Mouse (Mus musculus): ENCODE data around the gene Top2a.

Gene Top2a

GRCm38 (mm10) chr11:98956340-98956739 lies 67.6 kb downstream of the Top2a start:
- Histone ChIP-seq H3K36me3 (ENCODE audit: control insufficient read depth, insufficient read depth, low read length, poor library complexity, severe bottlenecking) (no peaks in the 10 kb centered on the region), H3K27me3 (ENCODE audit: control insufficient read depth, insufficient read depth, low read length, poor library complexity, severe bottlenecking) (no peaks in the 10 kb centered on the region)
- no peak for DNase-seq (ENCODE audit: low read depth, low spot score)

- no peaks in the 10 kb centered on the region; the same call in 1 of the 2 replicates for H3K36me3 ChIP-seq (ENCODE audit: control insufficient read depth, insufficient read depth, low read length, poor library complexity, severe bottlenecking)
- DNase-seq (ENCODE audit: low read depth, low spot score), result no peak
- H3K27me3 ChIP-seq (ENCODE audit: control insufficient read depth, insufficient read depth, low read length, poor library complexity, severe bottlenecking), result no peaks in the 10 kb centered on the region
These were observed 68.2 kb downstream of the Top2a start for GRCm38 (mm10) chr11:98955707-98956235.

- no peaks in the 10 kb centered on the region for H3K27me3 ChIP-seq (ENCODE audit: control insufficient read depth, insufficient read depth, low read length, poor library complexity, severe bottlenecking)
- H3K36me3 ChIP-seq (ENCODE audit: control insufficient read depth, insufficient read depth, low read length, poor library complexity, severe bottlenecking), result no peaks in the 10 kb centered on the region; the same call in 1 of the 2 replicates
- DNase-seq (ENCODE audit: low read depth, low spot score), result peak; percentile 64
These were observed 68.9 kb downstream of the Top2a start for GRCm38 (mm10) chr11:98954801-98955706.

- DNase-seq (ENCODE audit: low read depth, low spot score), result peak; percentile 63
- H3K36me3 ChIP-seq (ENCODE audit: control insufficient read depth, insufficient read depth, low read length, poor library complexity, severe bottlenecking), result no peaks in the 10 kb centered on the region; the same call in 1 of the 2 replicates
- no peaks in the 10 kb centered on the region for H3K27me3 ChIP-seq (ENCODE audit: control insufficient read depth, insufficient read depth, low read length, poor library complexity, severe bottlenecking)
These were observed 69.6 kb downstream of the Top2a start for GRCm38 (mm10) chr11:98954373-98954772.

- Histone ChIP-seq H3K36me3 (ENCODE audit: control insufficient read depth, insufficient read depth, low read length, poor library complexity, severe bottlenecking) (no peaks in the 10 kb centered on the region; the same call in 1 of the 2 replicates), H3K27me3 (ENCODE audit: control insufficient read depth, insufficient read depth, low read length, poor library complexity, severe bottlenecking) (no peaks in the 10 kb centered on the region)
- no peak for DNase-seq (ENCODE audit: low read depth, low spot score)
These were observed 70.1 kb downstream of the Top2a start for GRCm38 (mm10) chr11:98953835-98954320.

- H3K36me3 ChIP-seq (ENCODE audit: control insufficient read depth, insufficient read depth, low read length, poor library complexity, severe bottlenecking), result no peaks in the 10 kb centered on the region; the same call in 1 of the 2 replicates
- no peaks in the 10 kb centered on the region for H3K27me3 ChIP-seq (ENCODE audit: control insufficient read depth, insufficient read depth, low read length, poor library complexity, severe bottlenecking)
- DNase-seq (ENCODE audit: low read depth, low spot score), result no peak
These were observed 70.6 kb downstream of the Top2a start for GRCm38 (mm10) chr11:98953361-98953760.

- DNase-seq (ENCODE audit: low read depth, low spot score), result no peak
- Histone ChIP-seq H3K36me3 (ENCODE audit: control insufficient read depth, insufficient read depth, low read length, poor library complexity, severe bottlenecking) (no peaks in the 10 kb centered on the region; the same call in 1 of the 2 replicates), H3K27me3 (ENCODE audit: control insufficient read depth, insufficient read depth, low read length, poor library complexity, severe bottlenecking) (no peaks in the 10 kb centered on the region)
These were observed 71.3 kb downstream of the Top2a start for GRCm38 (mm10) chr11:98952736-98953135.

- no peaks in the 10 kb centered on the region for H3K27me3 ChIP-seq (ENCODE audit: control insufficient read depth, insufficient read depth, low read length, poor library complexity, severe bottlenecking)
These were observed 71.9 kb downstream of the Top2a start for GRCm38 (mm10) chr11:98952111-98952510.

GRCm38 (mm10) chr11:98951026-98951906 lies 72.7 kb downstream of the Top2a start:
- Histone ChIP-seq H3K27me3 (ENCODE audit: control insufficient read depth, insufficient read depth, low read length, poor library complexity, severe bottlenecking) (no peaks in the 10 kb centered on the region), H3K36me3 (ENCODE audit: control insufficient read depth, insufficient read depth, low read length, poor library complexity, severe bottlenecking) (no peaks in the 10 kb centered on the region; the same call in 1 of the 2 replicates)
- no peak for DNase-seq (ENCODE audit: low read depth, low spot score)

More at GRCm38 (mm10) chr11:98952111-98952510, 71.9 kb downstream of the Top2a start:
- H3K36me3 ChIP-seq (ENCODE audit: control insufficient read depth, insufficient read depth, low read length, poor library complexity, severe bottlenecking), result no peaks in the 10 kb centered on the region; the same call in 1 of the 2 replicates
- DNase-seq (ENCODE audit: low read depth, low spot score), result no peak

GRCm38 (mm10) chr11:98950484-98950883 lies 73.5 kb downstream of the Top2a start:
- Histone ChIP-seq H3K27me3 (ENCODE audit: control insufficient read depth, insufficient read depth, low read length, poor library complexity, severe bottlenecking) (no peaks in the 10 kb centered on the region), H3K36me3 (ENCODE audit: control insufficient read depth, insufficient read depth, low read length, poor library complexity, severe bottlenecking) (no peaks in the 10 kb centered on the region; the same call in 1 of the 2 replicates)
- DNase-seq (ENCODE audit: low read depth, low spot score), result no peak

- no peaks in the 10 kb centered on the region for H3K27me3 ChIP-seq (ENCODE audit: control insufficient read depth, insufficient read depth, low read length, poor library complexity, severe bottlenecking)
- DNase-seq (ENCODE audit: low read depth, low spot score), result no peak
These were observed 74.0 kb downstream of the Top2a start for GRCm38 (mm10) chr11:98949958-98950460.

GRCm38 (mm10) chr11:98949242-98949957 lies 74.6 kb downstream of the Top2a start:
- Histone ChIP-seq H3K36me3 (ENCODE audit: control insufficient read depth, insufficient read depth, low read length, poor library complexity, severe bottlenecking) (no peaks in the 10 kb centered on the region; the same call in 1 of the 2 replicates), H3K27me3 (ENCODE audit: control insufficient read depth, insufficient read depth, low read length, poor library complexity, severe bottlenecking) (no peaks in the 10 kb centered on the region)
- no peak for DNase-seq (ENCODE audit: low read depth, low spot score)

More at GRCm38 (mm10) chr11:98949958-98950460, 74.0 kb downstream of the Top2a start:
- H3K36me3 ChIP-seq (ENCODE audit: control insufficient read depth, insufficient read depth, low read length, poor library complexity, severe bottlenecking), result no peaks in the 10 kb centered on the region; the same call in 1 of the 2 replicates

GRCm38 (mm10) chr11:98947969-98948569 lies 75.9 kb downstream of the Top2a start:
- DNase-seq (ENCODE audit: low read depth, low spot score), result peak; percentile 60
- H3K36me3 ChIP-seq (ENCODE audit: control insufficient read depth, insufficient read depth, low read length, poor library complexity, severe bottlenecking), result no peaks in the 10 kb centered on the region; the same call in 1 of the 2 replicates
- H3K27me3 ChIP-seq (ENCODE audit: control insufficient read depth, insufficient read depth, low read length, poor library complexity, severe bottlenecking), result no peaks in the 10 kb centered on the region
